Comparison of ENCODE assay signal across 22 mouse cellular contexts in the genomic region with DNA sequence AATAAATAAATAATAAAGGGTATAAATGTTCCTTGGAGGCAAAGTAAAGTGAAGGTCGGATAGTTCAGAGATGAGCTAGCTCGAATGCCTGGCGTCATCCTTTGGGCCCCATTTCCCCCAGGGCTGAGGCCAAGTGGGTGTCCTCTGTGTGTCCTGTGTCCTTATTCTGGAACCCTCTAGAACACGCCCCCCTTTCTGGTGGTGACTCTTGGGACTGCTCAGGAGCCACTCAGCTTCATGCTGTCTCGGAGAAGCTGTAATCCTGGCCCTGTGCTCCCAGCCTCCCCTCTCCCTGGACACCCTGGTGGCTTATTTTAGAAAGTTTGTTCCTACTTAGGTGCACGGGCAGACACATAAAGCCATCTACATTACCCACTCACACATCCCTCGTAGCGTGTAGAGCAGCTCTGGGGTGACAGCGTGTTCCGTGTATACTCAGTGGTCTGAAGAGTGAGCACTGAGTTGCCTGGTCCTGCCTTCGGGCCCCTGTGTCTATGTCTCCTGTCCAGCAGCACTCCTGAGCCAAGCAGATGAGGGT. TPM values are rescaled to one million over a fixed set of nuclear protein-coding genes. Genes with fewer than 3 reads are reported as not detected.
DNase-seq lines count a peak whose midpoint lies in the region; ATAC-seq lines count a peak whose summit lies in the region.
"Had no signal": no experiment of that assay in that cellular context is flagged by ENCODE, and none has a peak within 500 bp of the region (broad histone marks: within the 10 kb centered on the region; RNA-seq: fewer than 3 reads in every experiment).

No protein-coding gene starts in this region.

- no peak for ATAC-seq in heart, embryonic 11.5 days (replicated peaks; ENCODE audit: insufficient number of reproducible peaks, low FRiP score, low TSS enrichment)
- no peak for ATAC-seq in heart, embryonic 15.5 days (replicated peaks; ENCODE audit: insufficient number of reproducible peaks, insufficient read depth, low FRiP score, low read depth)
- ATAC-seq in intestine, embryonic 15.5 days, result no peak
- ATAC-seq: activated CD4-positive, CD25-positive, alpha-beta regulatory T cell, adult 4 months; forebrain, embryonic 14.5 days; hindbrain, embryonic 16.5 days; inflammation-experienced regulatory T-cells, adult 6 months; Patski had no signal

- H3K4me2 ChIP-seq in heart, embryonic 11.5 days, result no peak overlapping the region
- no peak overlapping the region for H3K4me2 ChIP-seq in heart, embryonic 15.5 days
- no peak overlapping the region for H3K4me2 ChIP-seq in intestine, embryonic 15.5 days (replicated peaks)
- H3K4me2 ChIP-seq: hindbrain, embryonic 12.5 days had no signal

- peaks cover 26% of the 10 kb centered on the region for H3K4me1 ChIP-seq in heart, embryonic 11.5 days (ENCODE audit: control insufficient read depth, insufficient read depth, low read length)
- peaks cover 49% of the 10 kb centered on the region for H3K4me1 ChIP-seq in heart, embryonic 15.5 days (replicated peaks)
- H3K4me1 ChIP-seq in intestine, embryonic 15.5 days (replicated peaks), result no peaks in the 10 kb centered on the region
- H3K4me1 ChIP-seq: embryonic facial prominence, embryonic 10.5 days; hindbrain, embryonic 12.5 days had no signal

- WGBS in heart, embryonic 11.5 days (ENCODE audit: insufficient replicate concordance), result 68% methylated on average over 11 of the region's 11 CpGs
- WGBS in heart, embryonic 15.5 days, result 67% methylated on average over 11 of the region's 11 CpGs
- WGBS in intestine, embryonic 15.5 days, result 87% methylated on average over 11 of the region's 11 CpGs

- H3K9me3 ChIP-seq in heart, embryonic 11.5 days (replicated peaks; ENCODE audit: control insufficient read depth, low read length), result no peaks in the 10 kb centered on the region
- H3K9me3 ChIP-seq in heart, embryonic 15.5 days (replicated peaks), result no peaks in the 10 kb centered on the region
- H3K9me3 ChIP-seq in intestine, embryonic 15.5 days, result no peaks in the 10 kb centered on the region
- H3K9me3 ChIP-seq: embryonic facial prominence, embryonic 10.5 days; hindbrain, embryonic 12.5 days had no signal

- peak overlapping the region; percentile 84 for H3K27ac ChIP-seq in heart, embryonic 11.5 days (ENCODE audit: low read depth, low read length)
- peak overlapping the region; percentile 67 for H3K27ac ChIP-seq in heart, embryonic 15.5 days
- H3K27ac ChIP-seq in intestine, embryonic 15.5 days, result no peak overlapping the region
- H3K27ac ChIP-seq: embryonic facial prominence, embryonic 10.5 days; hindbrain, embryonic 12.5 days; kidney, postnatal 0 days had no signal

- DNase-seq in heart, adult 11 months, result peak; percentile 90
- DNase-seq in heart, adult 8-10 months (ENCODE audit: low spot score), result no peak
- DNase-seq in heart, postnatal 4 days, result no peak
- no peak for DNase-seq in left cerebral cortex, postnatal 4 days
- DNase-seq: adrenal gland, postnatal 36 days; cerebellum, adult 2 months; cerebellum, postnatal 10 days; gastrocnemius, postnatal 36 days; kidney, adult 11 months; kidney, adult 9 months had no signal

- intact Hi-C loops in left cerebral cortex, postnatal 4 days (cut with DNase I), result no loop called here

- H3K4me3 ChIP-seq in heart, embryonic 11.5 days (ENCODE audit: low read depth, low read length), result no peak overlapping the region
- no peak overlapping the region for H3K4me3 ChIP-seq in heart, embryonic 15.5 days
- no peak overlapping the region for H3K4me3 ChIP-seq in intestine, embryonic 15.5 days (replicated peaks)
- H3K4me3 ChIP-seq: embryonic facial prominence, embryonic 10.5 days; hindbrain, embryonic 12.5 days had no signal

- H3K27me3 ChIP-seq in heart, embryonic 11.5 days (ENCODE audit: control insufficient read depth, insufficient read depth, low read length), result no peaks in the 10 kb centered on the region
- no peaks in the 10 kb centered on the region for H3K27me3 ChIP-seq in heart, embryonic 15.5 days
- no peaks in the 10 kb centered on the region for H3K27me3 ChIP-seq in intestine, embryonic 15.5 days (replicated peaks)
- H3K27me3 ChIP-seq: hindbrain, embryonic 12.5 days had no signal

- no peak overlapping the region for H3K9ac ChIP-seq in heart, embryonic 11.5 days (ENCODE audit: low read depth, low read length)
- H3K9ac ChIP-seq in heart, embryonic 15.5 days, result no peak overlapping the region
- no peak overlapping the region for H3K9ac ChIP-seq in intestine, embryonic 15.5 days
- H3K9ac ChIP-seq: hindbrain, embryonic 12.5 days had no signal

- H3K36me3 ChIP-seq in heart, embryonic 11.5 days (ENCODE audit: control insufficient read depth, insufficient read depth, low read length), result peaks cover 18% of the 10 kb centered on the region
- H3K36me3 ChIP-seq in heart, embryonic 15.5 days, result peaks cover 58% of the 10 kb centered on the region
- H3K36me3 ChIP-seq in intestine, embryonic 15.5 days, result no peaks in the 10 kb centered on the region
- H3K36me3 ChIP-seq: embryonic facial prominence, embryonic 10.5 days; hindbrain, embryonic 12.5 days had no signal

RNA-seq across cellular contexts. Expression of gene Adprhl1, which starts 9.6 kb away (rescaled TPM):
- 100 to 1,000 TPM; 586 to 686 (median 600) TPM for total RNA-seq in heart, adult 8-10 months (2022)
- 132 and 142 TPM in 2 replicates for polyA plus RNA-seq in heart, embryonic 11.5 days (2014; fragmentation: Nextera tagmentation; extraction: Ambion mirVana)
- 100 to 1,000 TPM; 376 to 389 TPM for total RNA-seq in heart, postnatal 4 days (2021)
- polyA plus RNA-seq in heart, embryonic 15.5 days (2015; fragmentation: Nextera tagmentation; extraction: Ambion mirVana), result 188 and 216 TPM in 2 replicates
- 1 to 10 TPM; 1.8 to 1.9 TPM for total RNA-seq in left cerebral cortex, postnatal 4 days (2021)
- 0.24 and 0.43 TPM in 2 replicates for polyA plus RNA-seq in intestine, embryonic 15.5 days (2015; fragmentation: Nextera tagmentation; extraction: Ambion mirVana)
- total RNA-seq: CH12.LX had no signal
- polyA plus RNA-seq: activated CD4-positive, CD25-positive, alpha-beta regulatory T cell, adult 4 months; forebrain, embryonic 14.5 days; inflammation-experienced regulatory T-cells, adult 6 months; kidney, postnatal 0 days had no signal

RNA-seq across cellular contexts. Expression of gene Dcun1d2, which starts 43.5 kb away (rescaled TPM):
- total RNA-seq in heart, adult 8-10 months (2022), result 10 to 100 TPM; 67.1 to 79.4 (median 73.3) TPM
- 27.0 and 27.2 TPM in 2 replicates for polyA plus RNA-seq in heart, embryonic 11.5 days (2014; fragmentation: Nextera tagmentation; extraction: Ambion mirVana)
- total RNA-seq in heart, postnatal 4 days (2021), result 10 to 100 TPM; 27.8 to 29.5 TPM
- 24.5 and 28.3 TPM in 2 replicates for polyA plus RNA-seq in heart, embryonic 15.5 days (2015; fragmentation: Nextera tagmentation; extraction: Ambion mirVana)
- 10 to 100 TPM; 27.6 to 31.2 TPM for total RNA-seq in left cerebral cortex, postnatal 4 days (2021)
- polyA plus RNA-seq in intestine, embryonic 15.5 days (2015; fragmentation: Nextera tagmentation; extraction: Ambion mirVana), result 16.9 and 19.0 TPM in 2 replicates

RNA-seq across cellular contexts. Expression of gene Tmco3, which starts 43.6 kb away (rescaled TPM):
- total RNA-seq in heart, adult 8-10 months (2022), result 10 to 100 TPM; 28.3 to 38.8 (median 33.8) TPM
- 34.4 and 39.3 TPM in 2 replicates for polyA plus RNA-seq in heart, embryonic 11.5 days (2014; fragmentation: Nextera tagmentation; extraction: Ambion mirVana)
- total RNA-seq in heart, postnatal 4 days (2021), result 10 to 100 TPM; 21.7 to 21.9 TPM
- 26.1 and 33.6 TPM in 2 replicates for polyA plus RNA-seq in heart, embryonic 15.5 days (2015; fragmentation: Nextera tagmentation; extraction: Ambion mirVana)
- total RNA-seq in left cerebral cortex, postnatal 4 days (2021), result 10 to 100 TPM; 38.4 to 42.9 TPM
- 30.7 TPM in 2 replicates for polyA plus RNA-seq in intestine, embryonic 15.5 days (2015; fragmentation: Nextera tagmentation; extraction: Ambion mirVana)

RNA-seq across cellular contexts. Expression of gene Grtp1, which starts 44.0 kb away (rescaled TPM):
- 1 to 10 TPM; 3.7 to 6.6 (median 4.6) TPM for total RNA-seq in heart, adult 8-10 months (2022)
- polyA plus RNA-seq in heart, embryonic 11.5 days (2014; fragmentation: Nextera tagmentation; extraction: Ambion mirVana), result 28.2 and 30.6 TPM in 2 replicates
- total RNA-seq in heart, postnatal 4 days (2021), result 1 to 10 TPM; 6.1 TPM
- 12.5 and 13.6 TPM in 2 replicates for polyA plus RNA-seq in heart, embryonic 15.5 days (2015; fragmentation: Nextera tagmentation; extraction: Ambion mirVana)
- 1 to 10 TPM; 7.8 to 8.9 TPM for total RNA-seq in left cerebral cortex, postnatal 4 days (2021)
- polyA plus RNA-seq in intestine, embryonic 15.5 days (2015; fragmentation: Nextera tagmentation; extraction: Ambion mirVana), result 51.6 and 56.3 TPM in 2 replicates

Comparison
In these comparisons a context has a peak if more than half of its experiments do, and no peak if none do; other contexts are left out.
1. RNA of gene Adprhl1, which starts 9.6 kb away (total RNA-seq): 586 to 686 TPM in heart, adult 8-10 months and 376 to 389 TPM in heart, postnatal 4 days; 1.8 to 1.9 TPM in left cerebral cortex, postnatal 4 days; every median in the first group is over 100 times any median in the second.